Mouse (Mus musculus): ENCODE data around the gene Sfxn3. TPM values are rescaled to one million over a fixed set of nuclear protein-coding genes. Genes with fewer than 3 reads are reported as not detected.
"Not testable (repeated sequence)": the region's sequence is repeated elsewhere in the genome, so short reads cannot be mapped to it uniquely, and the experiment has no call there.

Gene Sfxn3
- total RNA-seq, 4 experiments from 2014 or later, result 111 to 132 (median 121) TPM

- peak in 1 of 2 experiments; percentile 83 for DNase-seq (ENCODE audit: low spot score in 2 of 2)
Observed at GRCm38 (mm10) chr19:45017909-45018308, 29.4 kb upstream of the Sfxn3 start.

- no peak for DNase-seq (ENCODE audit: low spot score in 2 of 2)
Observed at GRCm38 (mm10) chr19:45018351-45018831, 28.9 kb upstream of the Sfxn3 start.

DNA sequence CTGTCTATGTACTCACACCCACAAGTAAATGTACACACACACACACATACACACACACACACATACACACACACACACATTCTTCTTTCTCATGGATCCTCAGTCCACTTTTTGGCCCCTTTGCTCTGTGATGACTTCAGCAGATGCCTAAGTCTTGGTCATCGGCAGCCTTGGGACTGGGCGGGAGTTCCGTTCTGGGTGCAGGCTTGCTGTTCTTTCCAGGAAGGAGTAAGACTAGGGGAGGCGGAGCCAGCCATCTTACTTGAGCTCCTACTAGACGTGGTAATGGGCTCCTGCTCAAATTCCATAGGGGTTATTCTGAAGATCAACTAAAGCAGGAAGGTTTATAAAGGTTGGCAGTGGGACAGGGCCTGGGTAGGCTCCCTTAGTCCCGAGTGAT, 27.0 kb upstream of the Sfxn3 start:
- DNase-seq (ENCODE audit: low spot score in 2 of 2), result no peak

DNA sequence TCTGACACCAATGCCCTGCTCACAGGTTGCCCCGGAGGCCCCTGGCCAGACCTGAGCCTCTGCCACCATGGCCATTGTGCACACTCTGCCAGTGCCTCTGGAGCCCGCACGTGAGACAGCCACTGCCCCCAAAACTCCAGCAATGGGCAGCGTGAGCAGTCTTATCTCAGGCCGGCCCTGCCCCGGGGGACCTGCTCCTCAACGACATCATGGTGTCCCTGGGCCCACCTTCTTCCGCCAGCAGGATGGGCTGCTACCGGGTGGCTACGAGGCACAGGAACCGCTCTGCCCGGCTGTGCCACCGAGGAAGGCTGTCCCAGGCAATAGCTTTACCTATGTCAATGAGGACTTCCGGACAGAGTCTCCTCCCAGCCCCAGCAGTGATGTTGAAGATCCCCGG, 25.9 kb upstream of the Sfxn3 start:
- DNase-seq (ENCODE audit: low spot score in 2 of 2), result no peak

GRCm38 (mm10) chr19:45023993-45024392, 23.3 kb upstream of the Sfxn3 start:
- DNase-seq (ENCODE audit: low spot score in 2 of 2), result no peak

DNA sequence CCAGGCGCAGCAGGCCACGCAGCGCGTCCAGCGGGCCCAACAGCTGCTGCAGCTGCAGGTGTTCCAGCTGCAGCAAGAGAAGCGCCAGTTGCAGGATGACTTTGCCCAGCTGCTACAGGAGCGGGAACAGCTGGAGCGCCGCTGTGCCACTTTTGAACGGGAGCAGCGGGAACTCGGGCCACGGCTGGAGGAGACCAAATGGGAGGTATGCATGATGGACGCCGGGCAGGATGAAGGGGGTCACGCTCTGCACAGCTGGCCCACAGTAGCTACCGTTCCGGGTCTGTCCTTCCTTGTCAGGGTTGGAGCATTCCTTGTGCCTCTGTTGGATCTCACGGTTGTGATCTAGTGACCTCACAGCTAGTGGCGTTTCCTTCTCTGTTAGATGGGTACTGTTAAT, 22.5 kb upstream of the Sfxn3 start:
- no peak for DNase-seq (ENCODE audit: low spot score in 2 of 2)

GRCm38 (mm10) chr19:45025937-45026568, 21.2 kb upstream of the Sfxn3 start:
- no peak for DNase-seq (ENCODE audit: low spot score in 2 of 2)

- DNase-seq (ENCODE audit: low spot score in 2 of 2), result no peak
Observed at GRCm38 (mm10) chr19:45026958-45027670, 20.2 kb upstream of the Sfxn3 start.

GRCm38 (mm10) chr19:45027848-45028247, 19.5 kb upstream of the Sfxn3 start:
- DNase-seq (ENCODE audit: low spot score in 2 of 2), result peak in 1 of 2 experiments; percentile 61

- DNase-seq (ENCODE audit: low spot score in 2 of 2), result no peak
Observed at GRCm38 (mm10) chr19:45028746-45029145, 18.6 kb upstream of the Sfxn3 start.

DNA sequence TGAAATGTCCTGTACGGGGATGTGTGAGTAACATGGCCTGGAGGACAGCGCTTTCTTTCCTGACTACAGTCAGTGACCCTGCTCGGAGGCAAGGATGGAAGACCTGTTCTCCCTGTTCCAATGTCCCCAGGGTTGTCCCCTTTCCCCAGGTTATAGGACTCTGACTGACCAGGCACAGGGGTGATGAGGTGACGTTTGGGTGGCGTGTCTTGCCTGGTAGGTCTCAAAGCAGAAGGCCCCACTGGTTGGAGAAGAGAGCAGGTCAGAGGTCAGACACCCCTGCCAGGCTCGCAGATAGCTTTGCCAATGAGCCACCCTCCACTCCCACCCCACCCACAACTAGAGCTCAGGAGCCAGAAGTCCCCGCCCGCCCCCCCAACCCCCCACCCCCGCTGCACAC, 17.7 kb upstream of the Sfxn3 start:
- DNase-seq (ENCODE audit: low spot score in 2 of 2), result no peak

GRCm38 (mm10) chr19:45030111-45030510, 17.2 kb upstream of the Sfxn3 start:
- no peak for DNase-seq (ENCODE audit: low spot score in 2 of 2)

- peak in 1 of 2 experiments; percentile 79 for DNase-seq (ENCODE audit: low spot score in 2 of 2)
Observed at GRCm38 (mm10) chr19:45030746-45031693, 16.3 kb upstream of the Sfxn3 start.

DNA sequence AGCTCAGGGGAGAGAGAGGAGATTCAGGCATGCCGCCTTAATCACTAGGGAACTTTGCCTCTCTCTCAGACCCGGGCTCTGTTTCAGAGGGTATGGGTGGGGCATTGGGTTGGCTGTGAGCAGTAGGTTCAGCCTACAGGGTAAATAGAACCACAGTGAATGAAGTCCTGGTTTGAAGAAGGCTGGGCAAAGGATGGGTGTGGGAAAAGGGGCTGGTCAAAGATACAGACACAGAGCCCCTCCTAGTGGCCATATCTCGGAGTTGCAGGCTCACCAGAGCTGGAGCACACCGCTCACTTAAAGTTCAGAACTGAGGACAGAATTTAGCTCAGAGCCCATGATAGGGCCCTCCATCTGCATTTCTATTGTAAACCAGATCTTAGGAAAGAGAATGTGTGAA, 15.5 kb upstream of the Sfxn3 start:
- DNase-seq (ENCODE audit: low spot score in 2 of 2), result no peak

DNA sequence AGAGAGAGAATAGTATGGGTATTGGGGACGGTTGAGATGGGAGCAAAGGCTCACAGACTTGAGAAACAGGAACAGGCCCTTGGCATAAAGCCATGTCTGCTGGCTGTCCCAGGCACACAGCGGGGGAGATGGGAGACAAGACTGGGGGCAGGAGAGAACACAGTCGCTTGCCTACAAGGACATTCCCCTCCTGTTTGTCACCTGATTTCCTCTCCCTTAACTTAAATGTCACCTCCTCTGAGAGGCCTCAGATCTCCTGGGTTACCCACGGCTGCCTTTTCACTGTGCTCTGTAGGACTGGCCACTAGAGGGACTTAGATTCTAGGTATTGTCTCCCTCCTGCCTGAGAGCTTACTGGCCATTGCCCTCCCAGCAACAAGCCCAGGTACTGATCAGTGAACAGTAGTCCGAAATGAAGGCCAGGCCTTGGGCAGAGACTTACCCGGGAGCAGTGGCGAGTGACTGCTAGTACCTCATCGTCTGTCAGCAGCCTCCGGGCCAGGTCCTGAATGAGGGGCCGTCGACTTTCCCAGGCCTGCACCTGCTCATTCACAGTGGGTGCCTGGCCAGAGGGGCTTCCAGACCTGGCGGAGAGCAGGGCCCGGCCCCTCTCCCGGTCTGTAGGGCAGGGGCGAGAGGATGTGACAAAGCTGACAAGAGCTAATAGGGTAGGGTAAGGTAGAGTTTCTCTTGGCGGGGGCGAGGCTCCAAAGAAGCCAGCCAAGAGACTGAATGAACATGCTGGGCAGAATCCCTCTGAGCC, 14.6 kb upstream of the Sfxn3 start:
- no peak for DNase-seq (ENCODE audit: low spot score in 2 of 2)

- no peak for DNase-seq (ENCODE audit: low spot score in 2 of 2)
Observed at GRCm38 (mm10) chr19:45036867-45037266, 10.4 kb upstream of the Sfxn3 start.

GRCm38 (mm10) chr19:45038198-45038597, 9.1 kb upstream of the Sfxn3 start:
- not testable (repeated sequence) for DNase-seq (ENCODE audit: low spot score in 2 of 2)

GRCm38 (mm10) chr19:45040214-45040613, 7.1 kb upstream of the Sfxn3 start:
- no peak for DNase-seq (ENCODE audit: low spot score in 2 of 2)

DNA sequence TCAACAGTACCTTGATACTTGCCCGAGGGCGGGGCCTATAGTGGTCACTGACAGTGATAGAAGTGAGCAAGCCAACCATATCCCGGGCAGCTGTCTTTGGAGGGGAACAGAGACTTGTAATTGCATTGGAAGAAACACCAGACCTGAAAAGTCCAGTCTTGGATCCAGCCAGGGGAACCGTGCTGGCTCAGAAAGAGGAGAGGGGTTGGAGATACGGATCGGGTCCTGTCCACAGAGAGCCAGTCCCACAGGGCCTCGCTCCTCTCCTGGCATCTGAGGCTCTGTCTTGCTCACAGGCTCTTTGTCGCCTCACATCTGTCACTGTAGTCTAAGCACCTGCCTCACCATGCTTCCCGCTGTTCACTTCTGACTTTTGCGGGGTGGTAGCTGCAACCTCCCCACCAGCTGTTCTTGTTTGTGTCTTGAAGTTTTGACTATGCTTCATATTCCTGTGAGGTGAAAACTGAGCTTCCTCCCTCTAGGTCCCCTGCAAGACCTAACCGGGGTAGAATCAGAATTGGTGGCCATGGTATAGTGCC, 2.8 kb upstream of the Sfxn3 start:
- DNase-seq (ENCODE audit: low spot score in 2 of 2), result no peak

- no peak for DNase-seq (ENCODE audit: low spot score in 2 of 2)
Observed at GRCm38 (mm10) chr19:45045236-45045635, 2.1 kb upstream of the Sfxn3 start.

GRCm38 (mm10) chr19:45045651-45046050, 1.7 kb upstream of the Sfxn3 start, which contains the start of gene Pdzd7:
Pdzd7 (minus strand) TSS chr19:45045717.
- no peak for DNase-seq (ENCODE audit: low spot score in 2 of 2)

Measured in left cerebral cortex, adult 8-10 months (tissue).